Mouse (Mus musculus) embryo, embryonic 10 days (tissue): ENCODE data around the gene Gm6096.
"Not testable (repeated sequence)": the region's sequence is repeated elsewhere in the genome, so short reads cannot be mapped to it uniquely, and the experiment has no call there.

ENCODE experiments used
- DNase-seq: peaks from one replicate; pipeline ENCODE4 v3.0.0-alpha.2; 2015; ENCODE audit warnings: low spot score

Gm6096 gene

GRCm38 (mm10) chr7:34250738-34251137 lies at the start of gene Gm6096:
Gene Gm6096 (plus strand): TSS chr7:34251038.
- DNase-seq: no peak

GRCm38 (mm10) chr7:34202147-34202546 lies 48.7 kb upstream of the Gm6096 start:
- DNase-seq: not testable (repeated sequence)

GRCm38 (mm10) chr7:34206331-34206730 lies 44.5 kb upstream of the Gm6096 start:
- DNase-seq: no peak

- DNase-seq: no peak
These were observed 42.7 kb upstream of the Gm6096 start for GRCm38 (mm10) chr7:34208027-34208745.

GRCm38 (mm10) chr7:34213281-34213680 lies 37.6 kb upstream of the Gm6096 start:
- no peak for DNase-seq

- no peak for DNase-seq
These were observed 36.2 kb upstream of the Gm6096 start for GRCm38 (mm10) chr7:34214644-34215043.

GRCm38 (mm10) chr7:34215481-34215880 lies 35.4 kb upstream of the Gm6096 start:
- DNase-seq: no peak

GRCm38 (mm10) chr7:34216474-34216873 lies 34.4 kb upstream of the Gm6096 start:
- DNase-seq: no peak

GRCm38 (mm10) chr7:34218496-34218895 lies 32.3 kb upstream of the Gm6096 start:
- no peak for DNase-seq

- no peak for DNase-seq
These were observed 29.1 kb upstream of the Gm6096 start for GRCm38 (mm10) chr7:34221594-34222250.

- no peak for DNase-seq
These were observed 28.5 kb upstream of the Gm6096 start for GRCm38 (mm10) chr7:34222340-34222739.

GRCm38 (mm10) chr7:34224308-34224707 lies 26.5 kb upstream of the Gm6096 start:
- DNase-seq: no peak

GRCm38 (mm10) chr7:34226086-34226485 lies 24.8 kb upstream of the Gm6096 start:
- DNase-seq: no peak

GRCm38 (mm10) chr7:34226846-34227245 lies 24.0 kb upstream of the Gm6096 start:
- no peak for DNase-seq

- DNase-seq: no peak
These were observed 22.2 kb upstream of the Gm6096 start for GRCm38 (mm10) chr7:34228641-34229040.

GRCm38 (mm10) chr7:34229153-34229552 lies 21.7 kb upstream of the Gm6096 start:
- peak; percentile 22 for DNase-seq

- DNase-seq: peak; percentile 62
These were observed 21.1 kb upstream of the Gm6096 start for GRCm38 (mm10) chr7:34229691-34230111.

GRCm38 (mm10) chr7:34230116-34230515 lies 20.7 kb upstream of the Gm6096 start, which contains the start of gene Gpi1:
Gene Gpi1 (minus strand): TSS chr7:34230336.
- DNase-seq: peak; percentile 90

- no peak for DNase-seq
These were observed 17.8 kb upstream of the Gm6096 start for GRCm38 (mm10) chr7:34232785-34233725.

- DNase-seq: peak; percentile 100
These were observed 16.8 kb upstream of the Gm6096 start for GRCm38 (mm10) chr7:34233909-34234609.
